Mouse (Mus musculus) urinary bladder, adult 2 months (tissue): ENCODE measurements around the gene Amd1. TPM values are rescaled to one million over a fixed set of nuclear protein-coding genes. Genes with fewer than 3 reads are reported as not detected.

Experiments
- DNase-seq: peaks from one replicate; pipeline ENCODE4 v3.0.0; 2022; ENCODE audit warnings: low spot score
- polyA plus RNA-seq: library from polyadenylated mRNA; depleted of rRNA; stranded (reverse); fragments of >200 nt; gene quantifications from 2 replicates; pipeline ENCODE4 v1.2.3, GENCODE M21; 2012

The Amd1 gene
- polyA plus RNA-seq, 1 experiment = 110 TPM

- peak; percentile 70 for DNase-seq
Measured at GRCm38 (mm10) chr10:40301181-40302075, 558 bp downstream of the Amd1 start.

DNA sequence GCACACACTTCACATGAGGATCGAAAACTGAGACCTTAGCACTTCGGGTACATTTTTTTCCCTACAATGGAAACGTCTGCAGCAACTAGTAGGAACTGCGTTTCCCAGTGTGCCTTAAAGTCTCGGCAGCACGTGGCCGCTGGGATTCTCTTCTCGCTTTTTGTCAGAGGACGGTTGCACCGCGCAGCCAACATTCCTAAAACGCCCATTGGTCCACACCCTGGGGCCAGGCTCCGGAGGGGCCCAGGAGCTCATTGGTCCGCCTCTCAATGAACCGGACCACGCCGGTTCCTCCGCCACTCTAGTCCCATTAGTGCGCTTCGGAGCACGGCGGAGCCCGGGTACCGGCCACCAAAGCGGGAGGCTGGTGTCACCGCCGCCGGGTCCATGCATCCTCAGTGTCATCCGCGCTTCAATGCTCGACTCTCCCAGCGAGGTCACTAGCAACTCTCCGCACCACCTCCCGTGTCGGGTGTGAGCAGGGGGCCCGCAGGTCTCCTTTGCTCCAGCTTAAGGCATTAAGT is 1.3 kb downstream of the Amd1 start:
- DNase-seq = no peak

- DNase-seq = no peak
Measured at GRCm38 (mm10) chr10:40292640-40293039, 9.3 kb downstream of the Amd1 start.

GRCm38 (mm10) chr10:40286767-40287166 is 15.2 kb downstream of the Amd1 start:
- no peak for DNase-seq

DNA sequence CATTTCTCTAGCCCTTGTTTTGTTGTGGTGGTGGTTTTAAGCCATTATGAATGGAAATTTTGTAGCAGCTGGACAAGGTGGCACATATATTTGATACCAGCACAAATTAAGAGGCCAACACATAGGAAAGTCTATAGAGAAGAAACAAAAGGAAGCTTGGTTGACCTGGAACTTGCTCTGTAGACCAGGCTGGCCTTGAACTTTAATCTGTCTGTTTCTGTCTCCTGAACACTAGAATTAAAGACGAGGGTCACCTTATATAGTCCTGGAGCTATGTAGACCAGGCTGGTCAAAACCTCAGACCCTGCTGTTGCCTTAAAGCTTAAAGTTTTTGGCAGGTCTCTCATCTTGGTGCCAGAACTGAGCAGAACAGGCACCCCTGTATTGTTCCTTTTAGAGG is 16.4 kb downstream of the Amd1 start:
- no peak for DNase-seq

GRCm38 (mm10) chr10:40284997-40285396 is 17.0 kb downstream of the Amd1 start:
- no peak for DNase-seq

- no peak for DNase-seq
Measured at GRCm38 (mm10) chr10:40284179-40284831, 17.7 kb downstream of the Amd1 start.

GRCm38 (mm10) chr10:40283636-40284035 is 18.4 kb downstream of the Amd1 start:
- DNase-seq = no peak

GRCm38 (mm10) chr10:40281565-40281964 is 20.4 kb downstream of the Amd1 start:
- DNase-seq = no peak

- DNase-seq = no peak
Measured at GRCm38 (mm10) chr10:40278317-40278716, 23.7 kb downstream of the Amd1 start.

- DNase-seq = no peak
Measured at GRCm38 (mm10) chr10:40275991-40276390, 26.0 kb downstream of the Amd1 start.

- DNase-seq = no peak
Measured at GRCm38 (mm10) chr10:40273938-40274337, 28.0 kb downstream of the Amd1 start.

- no peak for DNase-seq
Measured at GRCm38 (mm10) chr10:40271216-40271615, 30.8 kb downstream of the Amd1 start.

- DNase-seq = no peak
Measured at GRCm38 (mm10) chr10:40264920-40265319, 37.1 kb downstream of the Amd1 start.

DNA sequence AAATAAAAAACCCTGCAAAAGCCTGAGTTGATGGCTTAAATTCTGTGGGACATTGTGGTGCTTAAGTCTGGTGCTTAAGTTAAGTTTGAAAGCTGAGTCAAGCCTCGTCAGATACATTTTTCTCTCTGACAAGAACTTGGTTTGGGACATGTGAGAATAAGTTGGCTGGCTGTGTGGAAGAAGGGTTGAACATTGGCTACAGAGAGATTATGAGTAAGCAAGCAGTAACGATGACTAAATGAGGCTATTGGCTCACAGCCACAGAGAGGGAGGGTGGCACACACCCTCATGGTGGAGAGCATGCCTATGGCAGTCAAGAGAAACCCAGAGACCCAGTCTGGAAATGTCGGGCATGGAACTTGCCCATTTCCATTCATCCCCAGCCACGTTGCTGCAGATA is 38.3 kb downstream of the Amd1 start:
- DNase-seq = no peak

- DNase-seq = no peak
Measured at GRCm38 (mm10) chr10:40262200-40262599, 39.8 kb downstream of the Amd1 start.

DNA sequence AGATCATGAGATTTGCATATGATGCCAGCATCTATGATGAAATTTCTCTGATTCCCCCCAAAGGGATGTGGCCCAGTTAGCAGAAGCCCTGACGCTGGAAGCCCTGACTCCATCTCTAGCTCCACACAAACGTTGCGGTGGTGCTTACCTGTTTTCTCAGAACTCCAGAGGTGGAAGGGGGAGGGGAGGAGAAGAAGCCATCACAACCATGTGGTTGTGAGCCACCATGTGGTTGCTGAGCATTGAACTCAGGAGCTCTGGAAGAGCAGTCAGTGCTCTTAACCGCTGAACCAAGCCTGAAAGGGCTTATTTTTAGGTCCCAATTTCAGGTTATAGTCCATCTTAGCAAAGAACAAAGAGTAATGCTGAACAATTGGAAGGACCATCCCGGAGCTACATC is 41.7 kb downstream of the Amd1 start:
- DNase-seq = no peak

GRCm38 (mm10) chr10:40259542-40259941 is 42.4 kb downstream of the Amd1 start:
- DNase-seq = no peak

GRCm38 (mm10) chr10:40258976-40259375 is 43.0 kb downstream of the Amd1 start:
- DNase-seq = no peak

DNA sequence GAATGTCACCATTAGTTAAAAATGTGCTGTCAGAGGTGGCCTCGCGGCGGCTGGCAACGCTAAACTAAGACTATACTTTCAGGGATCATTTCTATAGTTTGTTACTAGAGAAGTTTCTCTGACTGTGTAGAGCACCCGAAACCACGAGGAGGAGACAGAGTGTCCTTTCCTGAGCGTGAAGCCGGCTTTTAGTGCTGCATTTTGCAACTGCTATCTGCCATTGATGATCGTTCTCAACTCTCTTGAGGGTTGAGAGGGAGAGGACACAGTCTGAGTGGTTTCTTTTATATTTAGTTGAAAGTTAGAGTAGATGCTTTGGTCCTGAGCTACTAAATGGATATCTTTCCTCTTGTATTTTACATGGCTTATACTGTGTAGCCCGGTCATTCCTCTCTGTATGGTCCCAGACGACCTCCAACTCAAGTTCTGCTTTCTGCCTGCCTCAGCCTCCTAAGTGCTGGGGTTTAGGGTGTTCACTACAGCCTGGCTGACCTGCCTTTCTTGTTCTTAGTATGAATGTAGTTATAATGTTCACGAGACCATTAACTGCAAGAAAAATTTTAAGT is 43.5 kb downstream of the Amd1 start:
- DNase-seq = no peak

GRCm38 (mm10) chr10:40257414-40258255 is 44.4 kb downstream of the Amd1 start, which contains the start of gene Gtf3c6:
Gene Gtf3c6 (minus strand): TSS chr10:40258108.
- peak; percentile 94 for DNase-seq

- no peak for DNase-seq
Measured at GRCm38 (mm10) chr10:40256716-40257115, 45.3 kb downstream of the Amd1 start.
